Mouse (Mus musculus): ENCODE data around the gene 1700001O22Rik. TPM values are rescaled to one million over a fixed set of nuclear protein-coding genes. Genes with fewer than 3 reads are reported as not detected.
A peak's percentile ranks its signal among the peaks of the same experiment; 100 is the strongest.

1700001O22Rik gene
- total and polyA plus RNA-seq, 3 experiments: not detected

DNA sequence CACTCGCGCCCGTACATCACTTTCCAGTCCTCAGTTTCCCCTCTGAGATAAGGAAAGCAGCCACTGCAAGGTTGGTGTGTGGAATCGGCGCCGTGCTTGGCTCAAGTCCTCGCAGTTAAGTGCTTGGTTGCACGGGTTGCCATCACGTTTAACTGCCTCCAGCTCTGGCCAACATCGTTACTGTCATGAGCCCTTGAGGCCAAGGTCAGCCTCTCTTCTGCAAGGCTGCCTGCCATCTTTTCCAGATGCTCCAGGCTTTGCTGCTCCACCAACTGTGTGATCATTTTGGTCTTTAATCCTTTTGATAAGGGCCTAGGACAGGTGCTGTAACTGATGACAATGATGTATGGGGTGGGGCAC is 4.8 kb upstream of the 1700001O22Rik start:
- peak overlapping the region; percentile 83 for H3K4me2 ChIP-seq (ENCODE audit: insufficient read depth, low read depth, poor library complexity, severe bottlenecking)
- H3K4me1 ChIP-seq (ENCODE audit: control insufficient read depth in 1 of 2, insufficient read depth in 2 of 2): peaks cover 2 to 27% of the 10 kb centered on the region in 2 experiments
- H3K9me3 ChIP-seq (replicated peaks; ENCODE audit: low read length): peaks cover 4% of the 10 kb centered on the region
- DNase-seq (ENCODE audit: extremely low read depth): no peak
- in situ Hi-C loops (cut with MboI; ENCODE audit: low pct_ligation_motif_present, low pct_unique_long_range_greater_than_20kb, low sequenced_read_pairs): no loop called here
- dilution Hi-C loops (cut with MboI; ENCODE audit: extremely low pct_ligation_motif_present, extremely low pct_unique_long_range_greater_than_20kb, low sequenced_read_pairs): no loop called here
- TF ChIP-seq SIN3A (IDR thresholded peaks at IDR 0.05; ENCODE audit: low read length): 0 out of 2 replicates have a peak, but pooled peaks have one; percentile 6
- no peak for TF ChIP-seq ETS1 (conservative IDR thresholded peaks at IDR 0.05; ENCODE audit: low read depth, low read length)
- 0 out of 2 replicates have a peak overlapping the region, but pooled peaks have one; percentile 10 for H3K27ac ChIP-seq (ENCODE audit: insufficient read depth, low read depth)
- H3K36me3 ChIP-seq (replicated peaks in 1 of 2; ENCODE audit: control insufficient read depth in 1 of 2, insufficient read depth in 1 of 2, low read length in 1 of 2): peaks cover 8 to 34% of the 10 kb centered on the region in 2 experiments
- H3K79me2 ChIP-seq (replicated peaks; ENCODE audit: control insufficient read depth, extremely low read depth, insufficient read depth, poor library complexity, severe bottlenecking): peaks cover 44% of the 10 kb centered on the region
- peaks cover 14% of the 10 kb centered on the region for H3K27me3 ChIP-seq (replicated peaks)
- peak overlapping the region; percentile 62 to 98 (median 96) for H3K4me3 ChIP-seq (replicated peaks in 1 of 3; ENCODE audit: low read depth in 2 of 3, low read length in 2 of 3, poor library complexity in 1 of 3)
- H3K9ac ChIP-seq (ENCODE audit: insufficient read depth, low read depth): peak overlapping the region; percentile 75

DNA sequence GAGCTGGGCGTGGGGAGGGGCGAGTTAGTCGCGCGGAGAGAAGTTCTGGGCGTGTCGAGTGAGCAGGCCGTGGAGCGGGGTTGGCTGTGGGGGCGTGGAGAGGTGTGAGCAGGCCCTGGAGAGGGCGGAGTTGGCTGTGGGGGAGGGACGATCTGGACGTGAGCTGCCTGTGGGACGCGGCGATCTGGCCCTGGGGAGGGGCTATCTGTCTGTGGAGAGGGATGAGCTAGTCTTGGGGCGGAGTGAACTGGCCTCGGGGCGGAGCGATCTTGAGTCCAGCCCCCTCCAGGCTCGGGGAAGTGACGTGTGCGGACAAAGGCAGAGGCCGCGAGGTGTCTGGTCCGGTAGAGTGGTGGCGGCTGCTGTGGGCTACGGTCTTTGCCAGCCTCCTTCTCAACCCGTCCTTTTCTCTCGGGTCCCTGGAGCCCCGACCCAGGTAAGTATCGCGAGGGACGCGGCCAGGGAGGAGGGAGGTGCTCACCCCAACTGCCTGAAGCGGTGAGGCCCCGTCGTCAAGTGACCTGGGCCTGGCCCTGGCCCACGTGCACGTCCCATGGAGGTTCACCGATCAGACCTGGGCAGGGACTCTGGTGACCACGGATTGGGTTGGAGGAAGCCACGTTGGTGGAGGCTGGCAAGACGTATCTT is 4.3 kb upstream of the 1700001O22Rik start, which contains the start of gene Ntmt1:
TSS of gene Ntmt1 (plus strand) at position 179 of the 648 bp plus-strand sequence.
- Histone ChIP-seq H3K4me2 (ENCODE audit: insufficient read depth, low read depth, poor library complexity, severe bottlenecking) (peak within 1 kb of the TSS; percentile 83), H3K9ac (ENCODE audit: insufficient read depth, low read depth) (peak within 1 kb of the TSS; percentile 75), H3K36me3 (replicated peaks in 1 of 2; ENCODE audit: control insufficient read depth in 1 of 2, insufficient read depth in 1 of 2, low read length in 1 of 2) (peaks cover 3 to 29% of the 10 kb centered on the region in 2 experiments), H3K27ac (ENCODE audit: insufficient read depth, low read depth) (0 out of 2 replicates have a peak within 1 kb of the TSS, but pooled peaks have one; percentile 10), H3K27me3 (replicated peaks) (peaks cover 19% of the 10 kb centered on the region), H3K4me3 (replicated peaks in 1 of 3; ENCODE audit: low read depth in 2 of 3, low read length in 2 of 3, poor library complexity in 1 of 3) (peak within 1 kb of the TSS; percentile 62 to 98 (median 96)), H3K79me2 (replicated peaks; ENCODE audit: control insufficient read depth, extremely low read depth, insufficient read depth, poor library complexity, severe bottlenecking) (peaks cover 43% of the 10 kb centered on the region), H3K9me3 (replicated peaks; ENCODE audit: low read length) (peaks cover 4% of the 10 kb centered on the region), H3K4me1 (ENCODE audit: control insufficient read depth in 1 of 2, insufficient read depth in 2 of 2) (peaks cover 2 to 27% of the 10 kb centered on the region in 2 experiments)
- DNase-seq (ENCODE audit: extremely low read depth): peak; percentile 100
- dilution Hi-C loops (cut with MboI; ENCODE audit: extremely low pct_ligation_motif_present, extremely low pct_unique_long_range_greater_than_20kb, low sequenced_read_pairs) (no loop called here), in situ Hi-C loops (cut with MboI; ENCODE audit: low pct_ligation_motif_present, low pct_unique_long_range_greater_than_20kb, low sequenced_read_pairs) (no loop called here)
- TF ChIP-seq MAZ (IDR thresholded peaks at IDR 0.05; ENCODE audit: low read depth, low read length) (peak; percentile 76; the same call in 1 of the 2 replicates), NELFE (IDR thresholded peaks at IDR 0.05; ENCODE audit: low read depth, low read length) (peak; percentile 90), CHD2 (IDR thresholded peaks at IDR 0.05; ENCODE audit: low read length) (peak; percentile 61; the same call in 1 of the 2 replicates), TCF12 (IDR thresholded peaks at IDR 0.05; ENCODE audit: low read depth, low read length) (peak; percentile 84), ZKSCAN1 (IDR thresholded peaks at IDR 0.05; ENCODE audit: borderline replicate concordance, low read depth, low read length) (no peak), JUN (IDR thresholded peaks at IDR 0.05; ENCODE audit: insufficient read depth, low read depth, low read length) (no peak), IRF4 (IDR thresholded peaks at IDR 0.05; ENCODE audit: low read depth, low read length) (0 out of 2 replicates have a peak, but pooled peaks have one; percentile 19), BHLHE40 (IDR thresholded peaks at IDR 0.05; ENCODE audit: low read depth, low read length) (0 out of 2 replicates have a peak, but pooled peaks have one; percentile 44), ZNF384 (IDR thresholded peaks at IDR 0.05; ENCODE audit: low read depth, low read length) (no peak), ELF1 (IDR thresholded peaks at IDR 0.05; ENCODE audit: low read depth, low read length) (no peak; the same call in 1 of the 2 replicates), E2F4 (IDR thresholded peaks at IDR 0.05; ENCODE audit: insufficient replicate concordance, low read depth, low read length) (no peak), MAX (IDR thresholded peaks at IDR 0.05; ENCODE audit: low read length) (peak; percentile 92), RCOR1 (conservative IDR thresholded peaks at IDR 0.05; ENCODE audit: low read depth, low read length) (no peak), PAX5 (IDR thresholded peaks at IDR 0.05; ENCODE audit: low read length) (no peak), SIN3A (IDR thresholded peaks at IDR 0.05; ENCODE audit: low read length) (peak; percentile 38), EP300 (IDR thresholded peaks at IDR 0.05; ENCODE audit: low read length) (no peak), GABPA (IDR thresholded peaks at IDR 0.05; ENCODE audit: insufficient replicate concordance, low read depth, low read length) (no peak), NRF1 (IDR thresholded peaks at IDR 0.05; ENCODE audit: low read depth, low read length) (0 out of 2 replicates have a peak, but pooled peaks have one; percentile 46), ZC3H11A (IDR thresholded peaks at IDR 0.05; ENCODE audit: low read depth, low read length) (no peak), POLR2A (IDR thresholded peaks at IDR 0.05; ENCODE audit: low read depth, low read length) (peak; percentile 97), ZMIZ1 (IDR thresholded peaks at IDR 0.05; ENCODE audit: low read depth, low read length) (peak; percentile 79; the same call in 1 of the 2 replicates), HCFC1 (IDR thresholded peaks at IDR 0.05; ENCODE audit: low read depth, low read length) (peak; percentile 55; the same call in 1 of the 2 replicates), UBTF (IDR thresholded peaks at IDR 0.05; ENCODE audit: low read depth, low read length) (peak; percentile 61; the same call in 1 of the 2 replicates), TBP (conservative IDR thresholded peaks at IDR 0.05; ENCODE audit: low read depth, low read length) (peak; percentile 84), MAFK (IDR thresholded peaks at IDR 0.05; ENCODE audit: insufficient replicate concordance, low read length) (no peak), ETS1 (conservative IDR thresholded peaks at IDR 0.05; ENCODE audit: low read depth, low read length) (no peak), CHD1 (IDR thresholded peaks at IDR 0.05; ENCODE audit: low read depth, low read length) (no peak), RAD21 (IDR thresholded peaks at IDR 0.05; ENCODE audit: low read depth, low read length) (no peak), KAT2A (IDR thresholded peaks at IDR 0.05; ENCODE audit: insufficient replicate concordance, low read length) (0 out of 2 replicates have a peak, but pooled peaks have one; percentile 43), CTCF (conservative IDR thresholded peaks at IDR 0.05 in 1 of 2, IDR thresholded peaks at IDR 0.05 in 1 of 2; ENCODE audit: low read depth in 2 of 2, low read length in 2 of 2) (no peak)

Measured in CH12.LX (cell line).